In genomic region chr14:22269812-22270211, GRCm38 (mm10) we compare ENCODE assay signal across 16 mouse cellular contexts.
DNase-seq lines count a peak whose midpoint lies in the region; ATAC-seq and TF ChIP-seq lines count a peak whose summit lies in the region.
"Had no signal": no experiment of that assay in that cellular context is flagged by ENCODE, and none has a peak within 500 bp of the region (broad histone marks: within the 10 kb centered on the region; RNA-seq: fewer than 3 reads in every experiment).

No protein-coding gene starts in this region.

- H3K4me3 ChIP-seq in kidney, postnatal 0 days (replicated peaks; ENCODE audit: low read depth, low read length), result no peak overlapping the region
- no peak overlapping the region for H3K4me3 ChIP-seq in lung, embryonic 15.5 days
- H3K4me3 ChIP-seq: embryonic facial prominence, embryonic 15.5 days; forebrain, embryonic 12.5 days; heart, embryonic 15.5 days had no signal

- no peak overlapping the region for H3K9ac ChIP-seq in kidney, postnatal 0 days (ENCODE audit: low read depth, low read length)
- no peak overlapping the region for H3K9ac ChIP-seq in lung, embryonic 15.5 days
- H3K9ac ChIP-seq: embryonic facial prominence, embryonic 15.5 days; forebrain, embryonic 12.5 days; heart, embryonic 15.5 days had no signal

- H3K4me1 ChIP-seq in kidney, postnatal 0 days (replicated peaks; ENCODE audit: insufficient read depth, low read length), result no peaks in the 10 kb centered on the region
- H3K4me1 ChIP-seq in lung, embryonic 15.5 days, result no peaks in the 10 kb centered on the region
- H3K4me1 ChIP-seq: embryonic facial prominence, embryonic 15.5 days; heart, embryonic 15.5 days had no signal

- H3K27ac ChIP-seq in kidney, postnatal 0 days, result no peak overlapping the region
- H3K27ac ChIP-seq in lung, embryonic 15.5 days, result no peak overlapping the region
- H3K27ac ChIP-seq: embryonic facial prominence, embryonic 15.5 days; forebrain, embryonic 12.5 days; heart, embryonic 15.5 days; stomach, postnatal 0 days had no signal

- 71% methylated on average over 9 of the region's 9 CpGs for WGBS in kidney, postnatal 0 days
- 65% methylated on average over 9 of the region's 9 CpGs for WGBS in lung, embryonic 15.5 days

- H3K9me3 ChIP-seq in kidney, postnatal 0 days (replicated peaks; ENCODE audit: low read length), result no peaks in the 10 kb centered on the region
- no peaks in the 10 kb centered on the region for H3K9me3 ChIP-seq in lung, embryonic 15.5 days
- H3K9me3 ChIP-seq: embryonic facial prominence, embryonic 15.5 days; forebrain, embryonic 12.5 days; heart, embryonic 15.5 days had no signal

- H3K36me3 ChIP-seq in kidney, postnatal 0 days (ENCODE audit: insufficient read depth, low read length), result no peaks in the 10 kb centered on the region
- no peaks in the 10 kb centered on the region for H3K36me3 ChIP-seq in lung, embryonic 15.5 days
- H3K36me3 ChIP-seq: embryonic facial prominence, embryonic 15.5 days; forebrain, embryonic 12.5 days; heart, embryonic 15.5 days had no signal

- DNase-seq in adrenal gland, adult 2 months, result peak; percentile 34
- no peak for DNase-seq in adrenal gland, adult 18-20 months (ENCODE audit: low spot score in 2 of 2)
- DNase-seq in 416B (ENCODE audit: low read depth), result peak; percentile 47
- DNase-seq in kidney, postnatal 0 days (ENCODE audit: low spot score), result peak; percentile 71
- no peak for DNase-seq in left cerebral cortex, adult 11 months (ENCODE audit: low spot score)
- DNase-seq in gastrocnemius, adult 8-10 months (ENCODE audit: low spot score in 2 of 2), result no peak
- no peak for DNase-seq in B cell, adult 2 months
- DNase-seq: cerebellum, adult 2 months; midbrain, embryonic 14.5 days; thymus, postnatal 25 days had no signal

- H3K4me2 ChIP-seq in kidney, postnatal 0 days (ENCODE audit: low read length), result no peak overlapping the region
- H3K4me2 ChIP-seq in lung, embryonic 15.5 days, result no peak overlapping the region
- H3K4me2 ChIP-seq: embryonic facial prominence, embryonic 15.5 days; forebrain, embryonic 12.5 days; heart, embryonic 15.5 days had no signal

- no peaks in the 10 kb centered on the region for H3K27me3 ChIP-seq in kidney, postnatal 0 days (ENCODE audit: insufficient read depth, low read length)
- H3K27me3 ChIP-seq in lung, embryonic 15.5 days, result no peaks in the 10 kb centered on the region
- H3K27me3 ChIP-seq: embryonic facial prominence, embryonic 15.5 days; heart, embryonic 15.5 days had no signal

- no peak for TF ChIP-seq CTCF in kidney, postnatal 0 days (IDR thresholded peaks at IDR 0.05; ENCODE audit: low read depth)

- no peak for ATAC-seq in kidney, postnatal 0 days (replicated peaks; ENCODE audit: low FRiP score, low read depth)
- peak; percentile 31; the same call in 1 of the 2 replicates for ATAC-seq in lung, embryonic 15.5 days (ENCODE audit: borderline replicate concordance, extremely low read depth, low FRiP score, low TSS enrichment)
- ATAC-seq: intestine, embryonic 16.5 days had no signal

Comparison
In these comparisons a context has a peak if more than half of its experiments do, and no peak if none do; other contexts are left out.
1. DNase-seq: peak in adrenal gland, adult 2 months (single experiment), 416B (single experiment) and kidney, postnatal 0 days (single experiment); none in adrenal gland, adult 18-20 months (0 of 2), left cerebral cortex, adult 11 months (single experiment), gastrocnemius, adult 8-10 months (0 of 2) and B cell, adult 2 months (0 of 2).